Mouse (Mus musculus) urinary bladder, adult 2 months (tissue): ENCODE data around the gene Col4a2. TPM values are rescaled to one million over a fixed set of nuclear protein-coding genes. Genes with fewer than 3 reads are reported as not detected.

Experiments
- DNase-seq: peaks from one replicate; pipeline ENCODE4 v3.0.0; 2022; ENCODE audit warnings: low spot score
- polyA plus RNA-seq: library from polyadenylated mRNA; depleted of rRNA; stranded (reverse); fragments of >200 nt; gene quantifications from 2 replicates; pipeline ENCODE4 v1.2.3, GENCODE M21; 2012

Col4a2 gene
- polyA plus RNA-seq, 1 experiment, result 109 TPM

- DNase-seq, result no peak
These were observed 102.5 kb downstream of the Col4a2 start for GRCm38 (mm10) chr8:11415089-11415488.

- no peak for DNase-seq
These were observed 105.2 kb downstream of the Col4a2 start for GRCm38 (mm10) chr8:11417762-11418161.

- DNase-seq, result no peak
These were observed 106.6 kb downstream of the Col4a2 start for GRCm38 (mm10) chr8:11419232-11419631.

- DNase-seq, result no peak
These were observed 107.0 kb downstream of the Col4a2 start for GRCm38 (mm10) chr8:11419645-11420044.

- DNase-seq, result peak; percentile 56
These were observed 108.5 kb downstream of the Col4a2 start for GRCm38 (mm10) chr8:11421105-11421504.

- no peak for DNase-seq
These were observed 109.4 kb downstream of the Col4a2 start for GRCm38 (mm10) chr8:11421968-11422367.

- DNase-seq, result no peak
These were observed 110.5 kb downstream of the Col4a2 start for GRCm38 (mm10) chr8:11423091-11423490.

GRCm38 (mm10) chr8:11430688-11431087 is 118.1 kb downstream of the Col4a2 start:
- no peak for DNase-seq

- no peak for DNase-seq
These were observed 125.3 kb downstream of the Col4a2 start for GRCm38 (mm10) chr8:11437862-11438261.

GRCm38 (mm10) chr8:11441291-11441690 is 128.7 kb downstream of the Col4a2 start:
- DNase-seq, result no peak

GRCm38 (mm10) chr8:11443611-11444010 is 131.0 kb downstream of the Col4a2 start:
- DNase-seq, result no peak

GRCm38 (mm10) chr8:11444216-11444615 is 131.6 kb downstream of the Col4a2 start:
- no peak for DNase-seq

GRCm38 (mm10) chr8:11445790-11446189 is 133.2 kb downstream of the Col4a2 start:
- no peak for DNase-seq

GRCm38 (mm10) chr8:11447910-11448570 is 135.4 kb downstream of the Col4a2 start:
- DNase-seq, result no peak

- no peak for DNase-seq
These were observed 137.8 kb downstream of the Col4a2 start for GRCm38 (mm10) chr8:11450184-11451113.

GRCm38 (mm10) chr8:11452152-11452551 is 139.5 kb downstream of the Col4a2 start:
- no peak for DNase-seq

GRCm38 (mm10) chr8:11452559-11452958 is 140.0 kb downstream of the Col4a2 start:
- no peak for DNase-seq

GRCm38 (mm10) chr8:11452974-11453373 is 140.4 kb downstream of the Col4a2 start:
- DNase-seq, result no peak

GRCm38 (mm10) chr8:11454228-11454627 is 141.6 kb downstream of the Col4a2 start:
- no peak for DNase-seq

GRCm38 (mm10) chr8:11457278-11457677 is 144.7 kb downstream of the Col4a2 start:
- DNase-seq, result no peak

GRCm38 (mm10) chr8:11457981-11458836 is 145.6 kb downstream of the Col4a2 start:
- DNase-seq, result no peak

GRCm38 (mm10) chr8:11459016-11459415 is 146.4 kb downstream of the Col4a2 start:
- DNase-seq, result no peak
